Mouse (Mus musculus) left cerebral cortex, postnatal 36 days (tissue): Measurements from ENCODE around the gene Gstt1. TPM values are rescaled to one million over a fixed set of nuclear protein-coding genes. Genes with fewer than 3 reads are reported as not detected.

ENCODE experiments used
- DNase-seq, 2 experiments: peaks; one replicate each; pipeline ENCODE4 v3.0.0; 2021 to 2022; ENCODE audit warnings: low spot score in 2 of 2, mixed read lengths in 1 of 2
- intact Hi-C: fragments of 180-260 bp; cut with DNase I; formaldehyde crosslinking; loops from one replicate; pipeline ENCODE4 v1.15.1; 2025
- total RNA-seq, 2 experiments: library from RNA; stranded (reverse); gene quantifications; 2 replicates each; pipeline ENCODE4 v1.2.3; 2021

The Gstt1 gene
- total RNA-seq, 2 experiments from 2014 or later = 6.2 to 11.4 TPM

GRCm38 (mm10) chr10:75822443-75822842, 24.1 kb upstream of the Gstt1 start, which contains the start of gene Gstt4:
Gene Gstt4 (minus strand): TSS chr10:75822543.
- intact Hi-C loops = no loop called here

GRCm38 (mm10) chr10:75819882-75820281, 21.5 kb upstream of the Gstt1 start:
- no peak for DNase-seq
- intact Hi-C loops = no loop called here

More at GRCm38 (mm10) chr10:75822443-75822842, 24.1 kb upstream of the Gstt1 start, which contains the start of gene Gstt4:
- no peak for DNase-seq

- no peak for DNase-seq
Measured at GRCm38 (mm10) chr10:75818641-75819040, 20.3 kb upstream of the Gstt1 start.

GRCm38 (mm10) chr10:75804217-75804616, 5.8 kb upstream of the Gstt1 start:
- no peak for DNase-seq
- intact Hi-C loops = no loop called here

More at GRCm38 (mm10) chr10:75818641-75819040, 20.3 kb upstream of the Gstt1 start:
- intact Hi-C loops = no loop called here

- intact Hi-C loops = no loop called here
- peak; percentile 59 to 60 for DNase-seq
Measured at GRCm38 (mm10) chr10:75797619-75798175, 687 bp downstream of the Gstt1 start.

GRCm38 (mm10) chr10:75796731-75797516, 1.5 kb downstream of the Gstt1 start:
- no peak for DNase-seq
- intact Hi-C loops = no loop called here

GRCm38 (mm10) chr10:75794880-75795279, 3.5 kb downstream of the Gstt1 start:
- DNase-seq = no peak
- intact Hi-C loops = no loop called here

GRCm38 (mm10) chr10:75790773-75791172, 7.6 kb downstream of the Gstt1 start:
- DNase-seq = no peak
- intact Hi-C loops = no loop called here

- DNase-seq = no peak
- intact Hi-C loops = no loop called here
Measured at GRCm38 (mm10) chr10:75789841-75790240, 8.5 kb downstream of the Gstt1 start.

GRCm38 (mm10) chr10:75789081-75789735, 9.2 kb downstream of the Gstt1 start:
- intact Hi-C loops = no loop called here
- no peak for DNase-seq

- DNase-seq = no peak
Measured at GRCm38 (mm10) chr10:75788277-75788676, 10.1 kb downstream of the Gstt1 start.

GRCm38 (mm10) chr10:75785442-75785841, 12.9 kb downstream of the Gstt1 start:
- intact Hi-C loops = no loop called here
- no peak for DNase-seq

More at GRCm38 (mm10) chr10:75788277-75788676, 10.1 kb downstream of the Gstt1 start:
- intact Hi-C loops = no loop called here

- no peak for DNase-seq
Measured at GRCm38 (mm10) chr10:75780769-75781578, 17.4 kb downstream of the Gstt1 start, which contains the start of the genes Gm20441 and Gstt3. Gene Gm20441 (minus strand): TSS chr10:75780954. Gene Gstt3 (minus strand): TSS chr10:75781414.

GRCm38 (mm10) chr10:75779206-75780174, 18.9 kb downstream of the Gstt1 start:
- no peak for DNase-seq
- intact Hi-C loops = no loop called here

More at GRCm38 (mm10) chr10:75780769-75781578, 17.4 kb downstream of the Gstt1 start, which contains the start of the genes Gm20441 and Gstt3:
- intact Hi-C loops = no loop called here

- DNase-seq = no peak
- intact Hi-C loops = no loop called here
Measured at GRCm38 (mm10) chr10:75777885-75778284, 20.5 kb downstream of the Gstt1 start.

- intact Hi-C loops = no loop called here
- no peak for DNase-seq
Measured at GRCm38 (mm10) chr10:75776562-75776961, 21.8 kb downstream of the Gstt1 start.

GRCm38 (mm10) chr10:75774587-75774986, 23.8 kb downstream of the Gstt1 start:
- DNase-seq = no peak
- intact Hi-C loops = no loop called here

GRCm38 (mm10) chr10:75774102-75774501, 24.3 kb downstream of the Gstt1 start:
- intact Hi-C loops = no loop called here
- no peak for DNase-seq
